Mouse (Mus musculus) left cerebral cortex, adult 18-20 months (tissue): ENCODE data around the gene Clec3b. TPM values are rescaled to one million over a fixed set of nuclear protein-coding genes. Genes with fewer than 3 reads are reported as not detected.

Source experiments
- DNase-seq, 2 experiments: peaks; one replicate each; pipeline ENCODE4 v3.0.0; 2021 to 2022; ENCODE audit warnings: low spot score in 2 of 2, mixed read lengths in 1 of 2
- long read RNA-seq, 2 experiments: library from polyadenylated mRNA; stranded (forward); transcript quantifications; one replicate each; pipeline ENCODE4 v2.0.0; 2021
- total RNA-seq, 2 experiments: library from RNA; stranded (reverse); gene quantifications; 2 replicates each; pipeline ENCODE4 v1.2.3; 2021

Gene Clec3b
- 1 to 10 TPM; 2.7 to 3.4 TPM for total RNA-seq
- long read RNA-seq, experiment 1, partial matches to known transcripts, result 0 of 1 reads
- long read RNA-seq, experiment 1, other reads (novel, unspliced or antisense), result 0 of 1 reads
- long read RNA-seq, experiment 2, result 0 reads

DNA sequence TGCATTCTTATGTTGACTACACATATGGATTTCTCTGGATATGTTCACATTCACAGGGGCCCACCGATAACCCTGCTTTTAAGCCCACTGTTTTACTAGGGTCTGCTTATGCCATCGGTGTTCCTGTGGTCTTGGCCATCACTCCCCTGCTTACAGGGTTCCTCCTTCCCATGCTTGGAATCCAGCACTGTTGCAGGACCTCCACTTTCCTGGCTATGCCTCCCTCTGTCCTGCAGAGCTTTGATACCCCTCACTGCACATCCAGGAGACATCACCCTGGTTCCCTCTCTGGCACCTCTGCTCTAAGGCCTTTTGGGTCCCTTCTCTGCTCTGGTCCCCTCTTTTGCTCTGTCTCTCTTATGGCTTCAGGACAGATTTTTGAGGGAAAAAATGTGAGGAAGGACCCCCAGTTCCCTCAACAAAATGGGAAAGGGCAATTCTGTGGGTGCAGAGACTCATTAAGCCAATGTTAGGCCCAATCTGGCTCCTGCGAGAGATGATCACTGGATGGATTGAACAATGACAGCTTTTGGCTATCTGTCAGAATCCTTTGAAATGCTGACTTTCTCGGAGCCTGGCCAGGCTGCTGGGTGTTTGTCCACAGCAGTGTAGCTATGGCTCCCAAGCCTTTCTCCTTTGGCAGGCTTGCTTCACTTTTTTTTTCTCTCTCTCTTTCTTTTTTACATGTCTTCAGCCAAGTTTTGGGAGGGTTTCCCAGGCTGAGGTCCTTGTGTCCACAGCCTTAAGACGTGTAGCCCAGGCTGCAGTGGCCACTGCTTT lies at the start of gene Clec3b:
Clec3b (plus strand) TSS at position 706 of the 780 bp plus-strand sequence.
- no peak for DNase-seq

- no peak for DNase-seq
These were observed 47.3 kb upstream of the Clec3b start for GRCm38 (mm10) chr9:123103425-123103824.

- DNase-seq, result no peak
These were observed 46.4 kb upstream of the Clec3b start for GRCm38 (mm10) chr9:123104362-123104761.

- DNase-seq, result no peak
These were observed 43.6 kb upstream of the Clec3b start for GRCm38 (mm10) chr9:123107186-123107585.

GRCm38 (mm10) chr9:123109188-123109587 lies 41.6 kb upstream of the Clec3b start:
- no peak for DNase-seq

DNA sequence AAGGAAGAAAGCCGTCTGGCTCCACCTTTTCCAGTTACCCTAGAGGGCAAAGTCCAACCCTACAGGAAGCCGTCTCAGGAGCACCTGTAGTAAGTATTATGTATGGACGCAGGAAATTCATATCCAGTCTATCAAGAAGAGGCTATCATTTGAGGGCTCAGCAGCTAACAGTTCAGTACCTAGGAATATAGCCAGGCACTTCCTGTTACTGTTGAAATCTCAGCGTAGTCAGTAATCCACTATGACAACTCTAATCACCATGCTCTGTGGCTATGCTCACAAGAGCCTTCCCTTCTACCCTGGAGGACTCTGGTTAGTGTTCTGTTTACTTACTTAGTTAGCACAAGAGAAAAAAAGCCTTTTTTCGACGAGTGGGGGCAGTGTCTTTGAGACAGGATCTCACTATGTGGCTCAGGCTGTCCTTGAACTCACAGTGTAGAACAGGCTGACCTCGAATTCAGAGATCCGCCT lies 39.0 kb upstream of the Clec3b start:
- DNase-seq, result no peak

DNA sequence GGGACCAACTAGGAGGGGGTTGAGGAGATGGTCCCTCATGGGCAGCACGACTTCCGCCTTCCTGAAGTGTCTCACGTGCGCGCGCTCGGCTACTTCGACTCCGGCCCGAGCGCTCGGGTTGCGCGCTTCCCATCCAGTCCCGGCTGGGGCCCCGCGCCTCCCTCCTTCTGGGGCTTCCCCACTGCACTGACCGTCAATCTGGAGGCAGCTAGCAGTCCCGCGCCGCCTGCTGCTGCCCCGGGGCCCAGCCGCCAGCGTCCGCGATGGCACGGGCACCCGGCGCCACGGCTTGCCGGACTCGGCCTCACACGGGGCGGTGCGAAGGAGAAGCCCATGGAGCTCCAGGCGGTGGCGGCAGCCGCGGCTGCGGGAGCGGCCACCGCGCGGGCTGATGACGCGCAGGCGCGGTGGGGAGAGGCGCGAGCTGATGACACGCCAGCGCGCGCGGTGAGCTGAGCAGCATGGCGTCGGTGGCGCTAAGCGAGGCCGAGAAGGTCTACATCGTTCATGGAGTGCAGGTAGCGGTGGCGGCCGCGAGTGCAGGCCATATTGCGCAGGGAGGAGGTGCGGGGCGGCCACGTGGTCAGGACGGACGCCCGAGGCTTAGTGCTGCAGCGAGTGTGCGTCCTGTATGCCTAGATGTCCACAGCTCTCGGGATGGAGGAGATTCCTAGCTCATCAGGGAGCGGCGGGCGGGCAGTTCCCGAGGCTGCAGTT lies 37.8 kb upstream of the Clec3b start, which contains the start of the genes Zdhhc3 and Exosc7:
Zdhhc3 (minus strand) TSS at position 401 of the 717 bp plus-strand sequence.
Exosc7 (plus strand) TSS at position 411 of the 717 bp plus-strand sequence.
- DNase-seq, result peak; percentile 82 to 90

- no peak for DNase-seq
These were observed 36.8 kb upstream of the Clec3b start for GRCm38 (mm10) chr9:123113931-123114330.

- no peak for DNase-seq
These were observed 35.2 kb upstream of the Clec3b start for GRCm38 (mm10) chr9:123115566-123115965.

GRCm38 (mm10) chr9:123123017-123123416 lies 27.7 kb upstream of the Clec3b start:
- DNase-seq, result peak in 1 of 2 experiments; percentile 6

- no peak for DNase-seq
These were observed 27.0 kb upstream of the Clec3b start for GRCm38 (mm10) chr9:123123571-123124412.

DNA sequence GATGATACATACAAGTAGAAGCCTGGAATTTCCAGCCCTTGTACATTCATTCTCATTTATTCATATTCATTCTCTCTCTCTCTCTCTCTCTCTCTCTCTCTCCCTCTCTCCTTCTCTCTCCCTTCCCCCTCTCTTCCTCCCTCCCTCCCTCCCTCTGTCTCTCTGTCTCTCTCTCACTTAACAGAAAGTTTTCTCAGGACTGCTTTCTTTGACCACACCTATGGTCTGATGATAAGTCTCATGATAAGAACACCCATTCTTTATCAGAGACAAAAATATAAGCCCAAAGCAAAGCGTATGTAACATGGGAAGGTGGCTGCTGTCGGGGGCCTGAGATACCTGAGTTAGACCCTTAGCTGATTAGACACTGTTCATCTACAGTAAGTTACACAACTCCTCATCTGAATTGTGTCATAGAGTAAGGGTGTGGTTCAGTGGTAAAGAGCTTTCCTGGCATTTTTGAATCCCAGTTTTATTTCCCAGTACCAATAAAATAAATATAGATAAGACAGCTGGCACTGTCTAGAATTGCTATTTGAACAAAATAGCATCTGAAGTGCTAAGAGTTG lies 26.2 kb upstream of the Clec3b start:
- DNase-seq, result no peak

DNA sequence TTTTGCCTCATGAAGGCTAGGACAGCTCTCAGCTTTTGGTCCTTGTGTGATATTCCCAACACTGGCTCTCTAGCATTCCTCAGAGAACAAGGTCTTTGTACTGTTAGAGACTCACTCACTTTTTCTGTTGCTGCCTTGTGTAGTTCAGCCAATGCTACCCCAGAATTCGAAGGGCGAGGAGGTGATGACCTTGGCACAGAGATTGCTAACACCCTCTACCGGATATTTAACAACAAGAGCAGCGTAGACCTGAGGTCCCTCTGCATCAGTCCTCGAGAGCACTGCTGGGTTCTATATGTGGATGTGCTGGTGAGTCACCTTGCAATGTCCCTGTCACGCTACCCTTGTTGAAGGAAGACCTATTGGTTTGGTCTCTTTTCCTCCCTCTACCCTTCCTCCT lies 23.1 kb upstream of the Clec3b start:
- no peak for DNase-seq

DNA sequence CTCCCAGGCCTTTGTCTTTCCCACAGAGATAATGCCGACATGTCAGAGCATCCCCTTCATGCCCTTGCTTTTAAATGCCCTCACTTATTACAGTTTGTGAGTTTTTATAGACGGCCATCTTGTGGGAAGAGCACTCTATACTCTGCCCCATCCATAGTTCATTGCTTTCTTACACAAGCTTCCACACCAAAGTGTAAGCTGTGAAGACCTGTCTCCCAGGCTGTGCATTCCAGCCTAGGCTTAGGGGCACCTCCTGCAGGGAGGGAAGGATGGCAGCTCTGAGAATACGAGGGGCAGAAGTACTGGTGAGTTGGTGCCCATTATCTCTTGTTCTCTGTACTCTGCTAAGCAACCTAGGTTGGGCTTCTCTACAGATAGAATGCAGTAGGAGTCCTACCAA lies 17.8 kb upstream of the Clec3b start:
- no peak for DNase-seq

GRCm38 (mm10) chr9:123136953-123137682 lies 13.6 kb upstream of the Clec3b start:
- peak in 1 of 2 experiments; percentile 7 for DNase-seq

DNA sequence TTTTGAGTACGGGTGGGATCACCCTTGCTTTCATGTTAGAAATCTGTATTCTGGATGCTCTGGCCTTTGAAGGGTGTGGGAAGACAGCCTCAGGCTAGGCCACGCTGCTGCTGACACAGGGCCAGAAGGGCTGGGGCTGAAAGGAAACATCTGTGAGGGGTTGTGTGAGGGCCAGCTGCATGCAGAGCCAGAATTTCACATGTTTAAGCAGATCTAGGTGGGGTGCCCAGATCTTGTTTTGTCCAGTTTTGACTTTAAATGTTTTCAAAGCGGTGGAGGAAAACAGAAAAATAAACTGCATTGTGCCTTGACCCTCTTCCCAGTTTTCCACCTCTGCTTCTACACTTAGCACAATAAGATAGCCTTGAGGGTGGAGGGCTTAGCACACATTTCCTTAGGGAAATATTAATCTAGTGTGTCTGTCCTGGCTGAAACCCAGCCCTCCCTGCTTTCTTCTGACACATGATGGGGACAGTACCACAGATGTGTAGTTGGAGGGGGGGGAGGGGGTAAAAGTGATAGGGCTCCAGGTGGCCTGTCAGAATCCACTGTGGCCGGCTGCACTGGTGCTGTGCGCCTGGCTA lies 11.8 kb upstream of the Clec3b start:
- DNase-seq, result no peak

DNA sequence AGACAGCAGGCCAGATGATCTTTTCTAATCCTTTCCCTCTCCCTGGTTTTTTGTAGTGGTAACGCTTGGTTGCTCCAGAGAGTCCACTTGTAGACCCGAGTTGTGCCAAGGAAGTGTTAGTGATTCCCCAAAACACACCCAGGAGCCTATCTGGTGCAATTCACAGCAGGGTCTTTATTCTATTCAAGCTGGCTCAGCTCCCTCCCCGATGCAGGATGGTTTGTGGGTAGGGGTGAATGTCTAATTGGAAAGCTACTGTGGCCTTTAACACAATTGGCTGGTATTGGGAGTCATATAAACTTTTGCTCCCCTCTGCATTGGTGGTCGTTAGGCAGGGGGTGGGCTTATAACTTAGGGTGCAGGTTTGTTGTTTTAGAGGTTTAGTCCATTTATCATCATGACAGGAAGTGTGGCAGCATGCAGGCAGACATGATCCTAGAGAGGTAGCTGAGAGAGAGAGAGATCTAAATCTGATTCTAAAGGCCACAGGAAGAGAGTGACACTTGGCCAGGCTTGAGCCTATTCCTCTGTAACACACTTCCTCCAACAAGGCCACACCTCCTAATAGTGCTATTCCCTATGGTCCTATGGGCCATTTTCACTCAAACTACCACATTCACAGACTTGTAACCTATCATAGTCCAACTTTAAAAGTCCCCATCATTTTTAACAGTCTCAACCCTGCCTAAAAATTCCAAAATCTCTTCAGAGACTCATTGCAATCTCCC lies 10.7 kb upstream of the Clec3b start:
- no peak for DNase-seq

DNA sequence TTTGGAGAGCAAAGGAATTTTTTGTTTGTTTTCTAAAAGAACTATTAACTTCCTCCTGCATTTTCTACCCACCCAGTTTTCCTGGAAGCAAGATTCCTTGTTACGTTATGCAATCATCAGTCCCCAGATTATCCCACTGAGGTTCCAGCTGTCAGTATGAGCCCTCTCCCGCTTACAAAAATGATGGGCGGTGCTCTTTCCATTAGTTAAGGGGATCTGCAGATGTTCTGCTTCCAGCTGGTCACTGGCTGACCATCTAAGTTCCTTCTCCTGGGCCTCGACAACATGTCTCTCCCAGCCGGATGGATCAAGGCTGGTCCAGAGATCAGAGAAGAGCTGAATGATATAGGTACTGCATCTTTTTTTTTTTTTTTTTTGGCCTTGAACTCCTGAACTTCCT lies 2.3 kb upstream of the Clec3b start:
- DNase-seq, result no peak

- DNase-seq, result no peak
These were observed 815 bp downstream of the Clec3b start for GRCm38 (mm10) chr9:123151561-123151960.
